Mouse (Mus musculus): ENCODE measurements at regions not wholly inside any gene's neighbourhood (a gene's known extent, or its start where the extent isn't known, plus 50 kb on each side); places are given as distances from the start of the nearest gene placed in this dataset.
"Not testable (repeated sequence)": the region's sequence is repeated elsewhere in the genome, so short reads cannot be mapped to it uniquely, and the experiment has no call there.

DNA sequence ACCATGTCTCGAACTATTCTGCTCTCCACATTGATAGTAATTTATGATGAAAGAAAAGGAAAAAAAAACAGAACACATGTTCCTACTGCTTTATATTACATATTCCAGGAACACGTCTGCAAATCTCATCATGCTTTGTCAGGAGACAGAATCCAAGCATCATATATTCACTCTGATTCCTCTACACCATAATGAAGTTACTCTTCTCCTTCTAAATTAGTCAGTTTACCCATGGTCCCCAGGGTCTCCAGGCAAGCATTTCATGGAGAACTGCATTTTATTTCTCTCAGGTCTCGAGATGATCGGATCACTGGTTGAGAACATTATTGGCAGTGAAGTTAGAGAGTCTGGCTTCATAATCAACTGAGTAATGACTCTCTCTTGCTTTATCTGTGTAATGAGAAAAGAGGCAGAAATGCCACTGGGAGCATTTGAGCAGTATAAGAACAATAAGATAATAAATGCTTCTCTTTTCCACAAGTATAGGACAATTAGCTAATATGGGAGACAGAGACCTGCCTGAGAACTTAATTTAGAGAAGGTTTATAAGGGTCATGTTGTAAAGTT, 97.8 kb upstream of the Prl start:
- Histone ChIP-seq H3K36me3 (ENCODE audit: control insufficient read depth, insufficient read depth, low read length) (no peaks in the 10 kb centered on the region), H3K27ac (ENCODE audit: low read depth, low read length) (no peak overlapping the region), H3K9ac (ENCODE audit: low read depth, low read length) (no peak overlapping the region), H3K27me3 (ENCODE audit: control insufficient read depth, insufficient read depth, low read length) (no peaks in the 10 kb centered on the region), H3K4me1 (replicated peaks; ENCODE audit: control insufficient read depth, insufficient read depth, low read length) (no peaks in the 10 kb centered on the region), H3K4me2 (replicated peaks; ENCODE audit: low read depth, low read length) (no peak overlapping the region), H3K4me3 (ENCODE audit: low read depth, low read length) (no peak overlapping the region), H3K9me3 (ENCODE audit: control insufficient read depth, low read length) (no peaks in the 10 kb centered on the region)
- ATAC-seq (ENCODE audit: low FRiP score) (no peak), DNase-seq (ENCODE audit: low spot score) (no peak)
- 88% methylated on average over 4 of the region's 4 CpGs for WGBS

DNA sequence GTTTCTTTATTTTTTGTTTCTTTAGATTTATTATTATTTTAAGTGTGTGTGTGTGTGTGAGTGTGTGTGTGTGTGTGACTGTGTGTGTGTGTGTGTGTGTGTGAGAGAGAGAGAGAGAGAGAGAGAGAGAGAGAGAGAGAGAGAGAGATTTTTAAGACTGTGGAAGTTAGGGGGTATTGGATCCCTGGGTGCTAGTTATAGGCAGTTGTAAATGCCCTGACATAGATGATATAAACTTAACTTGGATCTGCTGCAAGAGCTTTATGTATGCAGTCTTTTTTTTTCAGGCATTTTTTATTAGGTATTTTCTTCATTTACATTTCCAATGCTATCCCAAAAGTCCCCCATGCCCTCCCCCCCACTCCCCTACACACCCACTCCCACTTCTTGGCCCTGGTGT, 96.8 kb upstream of the Prl start:
- not testable (repeated sequence) for DNase-seq (ENCODE audit: low spot score); H3K4me1 ChIP-seq (replicated peaks; ENCODE audit: control insufficient read depth, insufficient read depth, low read length); H3K4me3 ChIP-seq (ENCODE audit: low read depth, low read length); H3K27ac ChIP-seq (ENCODE audit: low read depth, low read length); ATAC-seq (ENCODE audit: low FRiP score); H3K9ac ChIP-seq (ENCODE audit: low read depth, low read length); H3K27me3 ChIP-seq (ENCODE audit: control insufficient read depth, insufficient read depth, low read length); H3K4me2 ChIP-seq (replicated peaks; ENCODE audit: low read depth, low read length); H3K36me3 ChIP-seq (ENCODE audit: control insufficient read depth, insufficient read depth, low read length); H3K9me3 ChIP-seq (ENCODE audit: control insufficient read depth, low read length)

DNA sequence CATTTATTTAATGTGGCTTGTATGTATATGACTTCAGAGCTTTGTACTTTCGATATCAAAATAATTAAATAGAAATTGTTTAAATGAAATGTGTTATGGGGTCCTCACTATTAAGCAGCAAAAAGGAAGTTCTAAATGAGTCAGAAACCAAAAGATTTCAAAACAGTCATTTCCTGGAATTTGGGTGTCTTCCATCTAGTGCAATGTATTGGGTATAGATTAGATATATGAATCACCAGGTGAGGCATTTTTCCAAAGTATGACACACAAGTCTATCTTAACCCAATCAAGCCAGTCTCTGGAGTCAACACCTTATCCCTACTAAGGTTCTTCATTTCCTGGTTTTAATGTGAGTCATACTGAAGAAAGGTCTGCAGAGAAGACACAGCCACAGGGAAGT, 81.3 kb upstream of the Prl start:
- no peak for ATAC-seq (ENCODE audit: low FRiP score)
- no peak overlapping the region for H3K27ac ChIP-seq (ENCODE audit: low read depth, low read length)
- DNase-seq (ENCODE audit: low spot score), result no peak
- H3K9me3 ChIP-seq (ENCODE audit: control insufficient read depth, low read length), result no peaks in the 10 kb centered on the region
- H3K27me3 ChIP-seq (ENCODE audit: control insufficient read depth, insufficient read depth, low read length), result no peaks in the 10 kb centered on the region
- no peak overlapping the region for H3K4me3 ChIP-seq (ENCODE audit: low read depth, low read length)
- H3K9ac ChIP-seq (ENCODE audit: low read depth, low read length), result no peak overlapping the region
- WGBS, result 84% methylated on average over 1 of the region's 1 CpGs
- H3K4me2 ChIP-seq (replicated peaks; ENCODE audit: low read depth, low read length), result no peak overlapping the region
- H3K4me1 ChIP-seq (replicated peaks; ENCODE audit: control insufficient read depth, insufficient read depth, low read length), result no peaks in the 10 kb centered on the region
- H3K36me3 ChIP-seq (ENCODE audit: control insufficient read depth, insufficient read depth, low read length), result no peaks in the 10 kb centered on the region

DNA sequence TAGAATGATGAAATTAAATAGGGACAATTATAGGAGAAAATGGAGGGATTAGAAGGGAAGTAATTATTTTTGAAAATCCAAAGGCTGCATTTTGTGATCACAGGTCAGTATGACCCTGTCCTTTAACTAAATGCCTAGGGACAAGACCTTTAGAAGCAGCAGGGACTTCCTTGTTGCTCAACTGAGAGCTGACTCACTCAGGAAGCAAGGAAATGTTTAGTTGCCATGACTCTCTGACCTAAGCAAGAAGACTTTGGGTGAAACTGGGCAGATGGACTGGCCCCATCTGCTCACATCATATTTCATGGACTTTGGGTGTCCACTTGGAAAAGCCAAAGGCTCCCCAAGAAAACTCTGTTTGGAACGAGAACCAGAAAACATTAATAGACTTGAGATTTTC, 76.9 kb upstream of the Prl start:
- Histone ChIP-seq H3K27me3 (ENCODE audit: control insufficient read depth, insufficient read depth, low read length) (no peaks in the 10 kb centered on the region), H3K9me3 (ENCODE audit: control insufficient read depth, low read length) (no peaks in the 10 kb centered on the region), H3K4me3 (ENCODE audit: low read depth, low read length) (no peak overlapping the region), H3K9ac (ENCODE audit: low read depth, low read length) (no peak overlapping the region), H3K4me2 (replicated peaks; ENCODE audit: low read depth, low read length) (no peak overlapping the region), H3K4me1 (replicated peaks; ENCODE audit: control insufficient read depth, insufficient read depth, low read length) (no peaks in the 10 kb centered on the region), H3K27ac (ENCODE audit: low read depth, low read length) (no peak overlapping the region), H3K36me3 (ENCODE audit: control insufficient read depth, insufficient read depth, low read length) (no peaks in the 10 kb centered on the region)
- no peak for DNase-seq (ENCODE audit: low spot score)
- WGBS, result 76% methylated on average over 1 of the region's 1 CpGs
- ATAC-seq (ENCODE audit: low FRiP score), result no peak

Measured in hindbrain, embryonic 11.5 days (tissue).